In genomic region chr2:65929927-65930326, GRCm38 (mm10) we compare ENCODE assay signal across 11 mouse cellular contexts.
DNase-seq lines count a peak whose midpoint lies in the region; ATAC-seq lines count a peak whose summit lies in the region.
"Had no signal": no experiment of that assay in that cellular context is flagged by ENCODE, and none has a peak within 500 bp of the region (broad histone marks: within the 10 kb centered on the region; RNA-seq: fewer than 3 reads in every experiment).

No protein-coding gene starts in this region.

- H3K27ac ChIP-seq in hindbrain, embryonic 16.5 days (ENCODE audit: low read depth, low read length) = peak overlapping the region; percentile 80
- H3K27ac ChIP-seq: embryonic facial prominence, embryonic 13.5 days had no signal

- H3K9me3 ChIP-seq in hindbrain, embryonic 16.5 days (ENCODE audit: control insufficient read depth, low read length) = no peaks in the 10 kb centered on the region
- H3K9me3 ChIP-seq: embryonic facial prominence, embryonic 13.5 days had no signal

- WGBS in hindbrain, embryonic 16.5 days = 24% methylated on average over 11 of the region's 11 CpGs

- H3K27me3 ChIP-seq in hindbrain, embryonic 16.5 days (replicated peaks; ENCODE audit: control insufficient read depth, insufficient read depth, low read length) = no peaks in the 10 kb centered on the region
- H3K27me3 ChIP-seq: embryonic facial prominence, embryonic 13.5 days had no signal

- peak overlapping the region; percentile 53 for H3K4me2 ChIP-seq in hindbrain, embryonic 16.5 days (ENCODE audit: low read length)
- H3K4me2 ChIP-seq: embryonic facial prominence, embryonic 13.5 days had no signal

- no peaks in the 10 kb centered on the region for H3K36me3 ChIP-seq in hindbrain, embryonic 16.5 days (ENCODE audit: control insufficient read depth, insufficient read depth, low read length)
- H3K36me3 ChIP-seq: embryonic facial prominence, embryonic 13.5 days; G1E had no signal

- H3K4me1 ChIP-seq in hindbrain, embryonic 16.5 days (ENCODE audit: control insufficient read depth, insufficient read depth, low read depth, low read length) = peaks cover 8% of the 10 kb centered on the region
- H3K4me1 ChIP-seq: embryonic facial prominence, embryonic 13.5 days had no signal

- ATAC-seq in hindbrain, embryonic 16.5 days = peak; percentile 87

- peak overlapping the region; percentile 57 for H3K9ac ChIP-seq in hindbrain, embryonic 16.5 days (ENCODE audit: low read depth, low read length)
- H3K9ac ChIP-seq: embryonic facial prominence, embryonic 13.5 days had no signal

- peak; percentile 36 for DNase-seq in layer of hippocampus, adult 11-12 months (ENCODE audit: low spot score)
- no peak for DNase-seq in layer of hippocampus, postnatal 14 days (ENCODE audit: low spot score in 2 of 2)
- DNase-seq in mesoderm, embryonic 11.5 days (ENCODE audit: low read depth, low spot score) = peak; percentile 69
- DNase-seq in telencephalon, adult 2 months (ENCODE audit: low read depth, low spot score) = peak; percentile 73
- DNase-seq in kidney, postnatal 4 days = no peak
- no peak for DNase-seq in ovary, postnatal 14 days (ENCODE audit: low spot score)
- DNase-seq in Muller cell, postnatal 12 days (ENCODE audit: inconsistent ontology term) = no peak
- DNase-seq: thymus, adult 2 months had no signal

- H3K4me3 ChIP-seq in hindbrain, embryonic 16.5 days (ENCODE audit: low read length) = peak overlapping the region; percentile 35
- H3K4me3 ChIP-seq: embryonic facial prominence, embryonic 13.5 days had no signal

Comparison
In these comparisons a context has a peak if more than half of its experiments do, and no peak if none do; other contexts are left out.
1. DNase-seq: peak in layer of hippocampus, adult 11-12 months (single experiment), mesoderm, embryonic 11.5 days (single experiment) and telencephalon, adult 2 months (single experiment); none in layer of hippocampus, postnatal 14 days (0 of 2), kidney, postnatal 4 days (0 of 2), ovary, postnatal 14 days (single experiment) and Muller cell, postnatal 12 days (single experiment).